Mouse (Mus musculus) cerebellum, adult (tissue): ENCODE results near the gene Papolb.

ENCODE experiments used
- ATAC-seq: cut with Nextera tagmentation; 2 replicates; pipeline ENCODE4 v1.9.2; 2017; ENCODE audit warnings: mild to moderate bottlenecking, moderate library complexity, mixed read lengths; ENCODE audit not compliant: insufficient number of reproducible peaks, low FRiP score, low TSS enrichment

Gene Papolb

GRCm38 (mm10) chr5:142477866-142478615, 51.8 kb downstream of the Papolb start:
- ATAC-seq = no peak

GRCm38 (mm10) chr5:142477346-142477745, 52.5 kb downstream of the Papolb start:
- peak; percentile 53; the same call in 1 of the 2 replicates for ATAC-seq
